In the genomic region with DNA sequence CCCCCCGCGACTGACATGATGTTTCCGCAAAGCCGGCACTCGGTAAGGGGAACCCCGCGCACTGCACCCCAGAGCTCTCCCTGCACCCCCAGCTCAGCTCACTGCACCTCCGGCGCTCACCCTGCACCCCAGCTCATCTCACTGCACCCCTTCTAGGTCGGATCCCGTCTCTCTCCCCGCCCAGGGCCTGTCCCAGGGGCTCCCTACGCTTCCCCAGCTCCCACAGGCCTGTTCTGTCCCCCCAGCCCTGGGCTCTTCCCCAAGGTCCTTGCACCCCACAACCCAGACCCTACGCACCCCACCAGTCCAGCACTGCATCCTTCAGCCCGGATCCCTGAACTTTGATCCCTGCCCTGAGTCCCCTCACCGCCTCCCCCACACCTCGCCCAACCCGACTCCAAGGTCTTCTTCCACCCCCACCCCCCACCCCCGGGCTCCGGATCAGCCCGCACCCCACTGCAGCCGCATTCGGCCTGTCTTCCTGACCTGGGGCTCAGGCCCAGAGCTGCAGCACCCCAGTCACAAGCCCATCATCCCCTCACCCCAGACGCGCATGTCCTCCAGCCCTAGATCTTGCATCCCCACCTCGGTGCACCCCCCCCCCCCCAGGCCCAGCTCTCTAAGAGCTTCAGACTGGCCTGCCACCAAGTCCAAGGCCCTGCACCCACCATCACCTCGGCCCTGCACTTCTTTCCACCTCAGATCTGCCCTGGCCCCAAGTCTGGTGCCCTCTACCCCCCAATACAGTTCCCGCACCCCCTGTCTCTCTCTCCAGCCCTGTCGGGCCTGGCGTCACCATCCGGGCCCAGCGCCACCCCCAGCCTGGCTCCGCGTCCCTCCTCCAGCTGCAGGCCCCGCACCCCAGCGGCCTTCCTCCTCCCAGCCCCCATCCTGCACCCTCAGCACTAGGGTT, we compare ENCODE assay signal across 8 mouse cellular contexts. TPM values are rescaled to one million over a fixed set of nuclear protein-coding genes. Genes with fewer than 3 reads are reported as not detected.
A peak's percentile ranks its signal among the peaks of the same experiment; 100 is the strongest.
DNase-seq lines count a peak whose midpoint lies in the region; ATAC-seq lines count a peak whose summit lies in the region.

No protein-coding gene starts in this region.

- peak overlapping the region; percentile 88 for H3K4me2 ChIP-seq in intestine, embryonic 16.5 days (ENCODE audit: low read depth, low read length)
- peak overlapping the region; percentile 94 for H3K4me2 ChIP-seq in limb, embryonic 12.5 days
- H3K4me2 ChIP-seq in midbrain, embryonic 11.5 days, result peak overlapping the region; percentile 85

- no peaks in the 10 kb centered on the region for H3K27me3 ChIP-seq in intestine, embryonic 16.5 days (replicated peaks; ENCODE audit: control insufficient read depth, insufficient read depth, low read length)
- H3K27me3 ChIP-seq in limb, embryonic 12.5 days, result peaks cover 2% of the 10 kb centered on the region; the same call in 1 of the 2 replicates
- H3K27me3 ChIP-seq in midbrain, embryonic 11.5 days (ENCODE audit: control insufficient read depth, insufficient read depth, low read length), result no peaks in the 10 kb centered on the region; the same call in 1 of the 2 replicates

- ATAC-seq in intestine, embryonic 16.5 days, result peak; percentile 47
- peak; percentile 13; the same call in 1 of the 2 replicates for ATAC-seq in limb, embryonic 12.5 days (ENCODE audit: insufficient number of reproducible peaks, insufficient read depth, low FRiP score, low TSS enrichment, low read depth)
- ATAC-seq in midbrain, embryonic 11.5 days (ENCODE audit: low FRiP score), result peak; percentile 37

- WGBS in intestine, embryonic 16.5 days, result 2% methylated on average over 34 of the region's 36 CpGs
- WGBS in limb, embryonic 12.5 days, result under 1% methylated on average over 35 of the region's 36 CpGs
- WGBS in midbrain, embryonic 11.5 days, result 2% methylated on average over 30 of the region's 36 CpGs

- peak overlapping the region; percentile 97 for H3K27ac ChIP-seq in intestine, embryonic 16.5 days (ENCODE audit: low read length)
- peak overlapping the region; percentile 94 for H3K27ac ChIP-seq in limb, embryonic 12.5 days
- H3K27ac ChIP-seq in midbrain, embryonic 11.5 days (ENCODE audit: low read depth, low read length), result peak overlapping the region; percentile 80

- H3K4me1 ChIP-seq in intestine, embryonic 16.5 days (ENCODE audit: control insufficient read depth, insufficient read depth, low read length), result peaks cover 45% of the 10 kb centered on the region
- peaks cover 50% of the 10 kb centered on the region for H3K4me1 ChIP-seq in limb, embryonic 12.5 days (replicated peaks)
- H3K4me1 ChIP-seq in midbrain, embryonic 11.5 days (ENCODE audit: control insufficient read depth, insufficient read depth, low read length), result peaks cover 43% of the 10 kb centered on the region

- peaks cover 3% of the 10 kb centered on the region; the same call in 1 of the 2 replicates for H3K9me3 ChIP-seq in intestine, embryonic 16.5 days (ENCODE audit: control insufficient read depth, low read length)
- peaks cover 3% of the 10 kb centered on the region; the same call in 1 of the 2 replicates for H3K9me3 ChIP-seq in limb, embryonic 12.5 days
- H3K9me3 ChIP-seq in midbrain, embryonic 11.5 days (ENCODE audit: control insufficient read depth, low read length), result no peaks in the 10 kb centered on the region

- peak; percentile 68 for DNase-seq in ovary, postnatal 36 days (ENCODE audit: low spot score)
- DNase-seq in ovary, postnatal 14 days (ENCODE audit: low spot score), result no peak
- DNase-seq in embryo, embryonic 11 days, result peak; percentile 46
- DNase-seq in heart, adult 18-20 months, result peak; percentile 80 to 81
- DNase-seq in midbrain, embryonic 11.5 days (ENCODE audit: low spot score, missing footprints), result peak; percentile 93
- peak; percentile 63 to 86 for DNase-seq in spleen, postnatal 4 days (ENCODE audit: low spot score in 2 of 2)

- H3K9ac ChIP-seq in intestine, embryonic 16.5 days (ENCODE audit: low read depth, low read length), result peak overlapping the region; percentile 98
- peak overlapping the region; percentile 97 for H3K9ac ChIP-seq in limb, embryonic 12.5 days (replicated peaks)
- H3K9ac ChIP-seq in midbrain, embryonic 11.5 days (ENCODE audit: low read length), result peak overlapping the region; percentile 99

- H3K4me3 ChIP-seq in intestine, embryonic 16.5 days (ENCODE audit: low read length), result peak overlapping the region; percentile 90
- peak overlapping the region; percentile 91 for H3K4me3 ChIP-seq in limb, embryonic 12.5 days (replicated peaks)
- H3K4me3 ChIP-seq in midbrain, embryonic 11.5 days (ENCODE audit: low read depth, low read length), result peak overlapping the region; percentile 97

- H3K36me3 ChIP-seq in intestine, embryonic 16.5 days (ENCODE audit: control insufficient read depth, insufficient read depth, low read length), result peaks cover 5% of the 10 kb centered on the region; the same call in 1 of the 2 replicates
- H3K36me3 ChIP-seq in limb, embryonic 12.5 days, result peaks cover 30% of the 10 kb centered on the region
- 0 out of 2 replicates have a peak, but pooled peaks cover 2% of the 10 kb centered on the region for H3K36me3 ChIP-seq in midbrain, embryonic 11.5 days (ENCODE audit: control insufficient read depth, insufficient read depth, low read length)

RNA-seq across cellular contexts. Expression of gene Aes, which starts 0.6 kb away (rescaled TPM):
- total RNA-seq in heart, adult 18-20 months (2021), result 1,000 to 10,000 TPM; 1,011 to 1,083 TPM
- 473 and 518 TPM in 2 replicates for polyA plus RNA-seq in intestine, embryonic 16.5 days (2015; fragmentation: Nextera tagmentation; extraction: Ambion mirVana)
- 453 and 478 TPM in 2 replicates for polyA plus RNA-seq in limb, embryonic 12.5 days (2016; fragmentation: Nextera tagmentation; extraction: Ambion mirVana)
- 306 and 325 TPM in 2 replicates for polyA plus RNA-seq in midbrain, embryonic 11.5 days (2014; fragmentation: Nextera tagmentation; extraction: Ambion mirVana)

RNA-seq across cellular contexts. Expression of gene Tle2, which starts 14.5 kb away (rescaled TPM):
- 1 to 10 TPM; 4.7 to 7.1 TPM for total RNA-seq in heart, adult 18-20 months (2021)
- polyA plus RNA-seq in intestine, embryonic 16.5 days (2015; fragmentation: Nextera tagmentation; extraction: Ambion mirVana), result 12.6 and 13.6 TPM in 2 replicates
- polyA plus RNA-seq in limb, embryonic 12.5 days (2016; fragmentation: Nextera tagmentation; extraction: Ambion mirVana), result 39.4 and 45.6 TPM in 2 replicates
- 6.0 and 6.2 TPM in 2 replicates for polyA plus RNA-seq in midbrain, embryonic 11.5 days (2014; fragmentation: Nextera tagmentation; extraction: Ambion mirVana)

RNA-seq across cellular contexts. Expression of gene Gna11, which starts 14.9 kb away (rescaled TPM):
- 10 to 100 TPM; 47.8 to 49.8 TPM for total RNA-seq in heart, adult 18-20 months (2021)
- polyA plus RNA-seq in intestine, embryonic 16.5 days (2015; fragmentation: Nextera tagmentation; extraction: Ambion mirVana), result 296 and 339 TPM in 2 replicates
- polyA plus RNA-seq in limb, embryonic 12.5 days (2016; fragmentation: Nextera tagmentation; extraction: Ambion mirVana), result 82.9 and 86.1 TPM in 2 replicates
- 55.8 and 59.3 TPM in 2 replicates for polyA plus RNA-seq in midbrain, embryonic 11.5 days (2014; fragmentation: Nextera tagmentation; extraction: Ambion mirVana)

RNA-seq across cellular contexts. Expression of gene Gna15, which starts 35.9 kb away (rescaled TPM):
- 1 to 10 TPM; 1.4 to 1.5 TPM for total RNA-seq in heart, adult 18-20 months (2021)
- 1.1 and 1.5 TPM in 2 replicates for polyA plus RNA-seq in intestine, embryonic 16.5 days (2015; fragmentation: Nextera tagmentation; extraction: Ambion mirVana)
- polyA plus RNA-seq in limb, embryonic 12.5 days (2016; fragmentation: Nextera tagmentation; extraction: Ambion mirVana), result 1.2 and 1.4 TPM in 2 replicates
- 1.1 and 1.4 TPM in 2 replicates for polyA plus RNA-seq in midbrain, embryonic 11.5 days (2014; fragmentation: Nextera tagmentation; extraction: Ambion mirVana)

RNA-seq across cellular contexts. Expression of gene Tle6, which starts 41.0 kb away (rescaled TPM):
- 10 to 100 TPM in 1 of 2 experiments, 1 to 10 TPM in 1; 7.9 to 11.1 TPM for total RNA-seq in heart, adult 18-20 months (2021)
- 21.0 and 22.7 TPM in 2 replicates for polyA plus RNA-seq in intestine, embryonic 16.5 days (2015; fragmentation: Nextera tagmentation; extraction: Ambion mirVana)
- 15.2 TPM in 2 replicates for polyA plus RNA-seq in limb, embryonic 12.5 days (2016; fragmentation: Nextera tagmentation; extraction: Ambion mirVana)
- 4.6 and 6.0 TPM in 2 replicates for polyA plus RNA-seq in midbrain, embryonic 11.5 days (2014; fragmentation: Nextera tagmentation; extraction: Ambion mirVana)
